Mouse (Mus musculus) ES-E14 (cell line): ENCODE data around the gene Gm7361.

Experiments used
- CHD2 ChIP-seq: IDR thresholded peaks from 2 replicates; pipeline ENCODE4 v1.6.1; 2014; ENCODE audit warnings: mild to moderate bottlenecking, low read depth, low read length, inconsistent platforms
- HCFC1 ChIP-seq: IDR thresholded peaks from 2 replicates; pipeline ENCODE4 v1.6.1; 2012; ENCODE audit warnings: low read length, inconsistent platforms, borderline replicate concordance; ENCODE audit not compliant: insufficient read depth
- MAFK ChIP-seq: IDR thresholded peaks from 2 replicates; pipeline ENCODE4 v1.6.1; 2014; ENCODE audit warnings: mild to moderate bottlenecking, low read depth, low read length, inconsistent platforms; ENCODE audit not compliant: insufficient read depth
- ZC3H11A ChIP-seq: IDR thresholded peaks from 2 replicates; pipeline ENCODE4 v1.6.1; 2012; ENCODE audit warnings: low read depth, mild to moderate bottlenecking, inconsistent platforms, low read length, borderline replicate concordance
- ZNF384 ChIP-seq: IDR thresholded peaks from 2 replicates; pipeline ENCODE4 v1.6.1; 2012; ENCODE audit warnings: low read depth, low read length, inconsistent platforms

GRCm38 (mm10) chr5:26282282-26282681, 24.8 kb downstream of the Gm7361 start:
- TF ChIP-seq ZC3H11A (peak; percentile 97), CHD2 (no peak), MAFK (no peak), HCFC1 (no peak), ZNF384 (no peak)
